Mouse (Mus musculus) left cerebral cortex, adult 8-10 months (tissue): ENCODE measurements around the gene Trim2. TPM values are rescaled to one million over a fixed set of nuclear protein-coding genes. Genes with fewer than 3 reads are reported as not detected.

ENCODE experiments used
- DNase-seq, 2 experiments: peaks; one replicate each; pipeline ENCODE4 v3.0.0; 2022; ENCODE audit warnings: low spot score in 2 of 2
- total RNA-seq, 4 experiments: library from RNA; stranded (reverse); gene quantifications; 2 replicates each; pipeline ENCODE4 v1.2.4; 2022

Gene Trim2
- total RNA-seq, 4 experiments from 2014 or later = 252 to 273 (median 260) TPM

- no peak for DNase-seq
These were observed 151.9 kb downstream of the Trim2 start for GRCm38 (mm10) chr3:84154721-84155141.

GRCm38 (mm10) chr3:84149831-84150230 is 156.8 kb downstream of the Trim2 start:
- DNase-seq = no peak

- DNase-seq = no peak
These were observed 165.7 kb downstream of the Trim2 start for GRCm38 (mm10) chr3:84140947-84141346.

- no peak for DNase-seq
These were observed 170.2 kb downstream of the Trim2 start for GRCm38 (mm10) chr3:84136509-84136908.

DNA sequence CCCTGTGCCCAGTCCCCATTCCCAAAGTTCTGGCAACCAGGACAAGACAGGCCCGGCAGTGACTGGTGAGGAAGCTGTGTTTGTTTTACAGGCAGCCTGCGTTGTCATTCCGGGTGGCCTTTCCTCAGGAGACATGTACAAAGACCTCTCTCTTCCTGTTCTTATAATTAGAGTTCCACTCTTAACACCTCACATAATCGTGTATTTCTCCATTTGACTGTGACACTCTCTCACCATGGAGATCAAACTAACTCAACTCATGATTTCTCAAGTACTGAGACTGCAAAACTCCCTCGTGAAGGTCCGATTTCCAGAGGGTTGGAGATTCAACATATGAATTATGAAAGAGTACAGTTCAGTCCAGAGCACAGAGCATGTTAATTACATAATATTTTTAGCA is 170.7 kb downstream of the Trim2 start:
- DNase-seq = no peak

GRCm38 (mm10) chr3:84135387-84135786 is 171.3 kb downstream of the Trim2 start:
- DNase-seq = no peak

- no peak for DNase-seq
These were observed 175.3 kb downstream of the Trim2 start for GRCm38 (mm10) chr3:84131369-84131768.

DNA sequence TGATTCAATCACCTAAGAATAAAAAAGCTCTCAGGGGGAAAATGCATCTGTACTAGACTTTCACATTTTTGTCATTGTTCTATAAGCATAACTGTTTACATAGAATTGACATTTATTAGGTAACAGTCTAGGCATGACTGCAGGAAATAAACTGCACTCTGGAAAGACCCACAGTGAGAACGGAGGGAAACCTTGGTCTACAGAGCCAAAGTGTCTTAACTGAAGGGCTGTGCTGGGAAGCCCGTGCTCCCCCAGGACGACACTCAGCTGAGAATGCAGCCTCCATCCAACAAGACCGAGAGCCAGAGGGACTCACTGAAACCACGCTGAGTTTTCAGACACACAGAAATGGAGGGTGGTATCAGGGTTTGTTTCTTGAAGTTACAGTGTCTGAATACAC is 175.9 kb downstream of the Trim2 start:
- DNase-seq = no peak

DNA sequence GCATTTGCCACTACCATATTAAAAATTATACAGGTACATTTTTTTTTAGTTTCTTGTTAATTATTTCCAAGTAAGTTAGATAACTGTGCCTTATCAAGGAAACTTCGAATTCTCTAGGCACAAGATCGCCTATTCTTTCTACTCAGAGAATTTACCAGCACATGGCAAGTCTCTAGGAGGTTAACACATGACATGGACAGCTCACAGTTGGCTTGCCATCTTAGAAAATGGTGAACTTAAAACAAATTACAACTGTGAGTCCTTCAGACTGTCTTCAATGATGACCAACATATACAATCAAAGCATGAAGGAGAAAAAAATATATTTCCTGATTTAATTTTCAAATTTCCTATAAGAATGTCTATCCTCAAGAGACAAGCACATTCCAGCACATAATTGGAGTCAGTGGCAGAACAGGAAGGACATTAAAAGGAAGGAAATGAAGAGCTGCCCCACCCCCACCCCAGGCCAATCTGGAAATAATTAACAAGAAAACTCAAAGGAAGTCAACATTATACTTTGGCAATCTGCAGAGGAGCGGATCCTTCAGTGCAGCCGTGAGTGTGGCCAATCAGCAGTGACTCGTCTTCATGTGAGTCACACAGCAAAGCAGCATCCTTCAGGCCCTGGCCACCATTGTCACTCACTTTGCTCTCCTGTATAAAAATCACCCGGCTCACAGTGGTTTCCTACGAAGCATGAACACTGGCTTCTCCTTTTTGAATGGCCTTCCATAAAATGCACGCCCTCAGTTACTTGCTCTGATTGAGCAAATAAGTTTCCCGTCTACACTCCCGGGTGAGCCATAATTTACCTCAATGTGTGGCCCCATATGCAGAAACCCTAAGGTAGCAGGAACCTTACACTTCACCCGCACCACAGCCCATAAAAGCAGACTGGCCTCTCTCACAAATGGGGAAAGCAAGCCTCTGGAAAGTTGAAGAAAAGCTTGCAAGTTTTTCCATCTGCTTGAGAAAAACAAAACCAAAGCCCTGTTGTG is 177.5 kb downstream of the Trim2 start:
- DNase-seq = no peak

DNA sequence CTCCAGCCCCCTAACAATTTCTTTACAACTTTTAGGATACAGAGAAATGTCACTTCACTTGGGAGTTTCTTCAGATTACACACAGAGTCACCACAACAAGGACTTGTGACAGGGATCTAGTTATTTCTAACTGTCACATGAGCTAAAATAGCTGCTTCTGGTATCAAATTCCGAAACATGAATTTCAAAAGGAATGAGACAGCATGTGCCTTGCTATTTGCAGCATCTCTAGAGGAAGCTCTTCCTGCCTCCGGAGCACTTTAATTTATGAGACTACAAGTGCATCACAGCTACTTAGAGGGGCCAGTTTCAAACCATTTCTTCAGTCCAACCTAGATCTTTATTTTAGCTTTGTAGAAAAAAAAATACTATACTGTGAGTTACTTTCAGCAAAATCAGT is 179.2 kb downstream of the Trim2 start:
- no peak for DNase-seq

DNA sequence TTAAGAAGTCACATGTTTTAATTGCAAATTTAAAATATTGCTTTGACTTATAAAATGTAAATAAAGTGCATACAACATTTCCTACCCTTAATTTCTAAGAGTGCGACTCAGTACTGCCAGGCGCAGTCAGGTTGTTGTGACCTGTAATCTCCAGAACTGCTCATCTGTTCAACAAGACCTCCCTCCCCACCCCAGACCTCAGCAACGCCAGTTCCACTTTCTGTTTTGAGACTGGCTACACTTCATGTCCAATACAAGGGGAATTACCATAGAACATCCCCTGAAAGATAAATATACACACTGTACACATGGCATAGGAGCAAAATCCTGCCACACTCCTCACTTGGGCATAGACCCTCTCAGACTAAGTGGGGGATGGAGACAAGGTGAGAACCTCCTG is 180.0 kb downstream of the Trim2 start:
- no peak for DNase-seq

- no peak for DNase-seq
These were observed 180.9 kb downstream of the Trim2 start for GRCm38 (mm10) chr3:84125704-84126289.

DNA sequence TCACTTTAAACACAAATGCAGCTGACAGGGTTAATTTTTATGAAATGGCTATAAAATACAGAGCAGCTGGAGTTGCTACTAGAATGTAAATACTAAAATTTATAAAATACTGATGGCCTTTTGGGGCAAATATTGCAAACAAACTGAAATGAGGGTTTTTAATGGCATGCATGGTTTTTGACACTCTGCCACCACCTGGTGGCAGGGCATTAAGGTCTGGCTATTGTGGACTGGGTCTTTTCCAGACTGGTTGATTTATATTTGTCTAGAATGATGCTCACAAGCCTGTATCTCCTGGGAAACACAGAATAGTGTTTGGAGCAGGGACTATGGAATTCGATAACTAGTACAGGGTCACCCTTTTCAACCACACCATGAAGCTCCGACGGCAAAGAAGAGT is 183.2 kb downstream of the Trim2 start:
- no peak for DNase-seq

GRCm38 (mm10) chr3:84118718-84119117 is 188.0 kb downstream of the Trim2 start:
- DNase-seq = no peak

DNA sequence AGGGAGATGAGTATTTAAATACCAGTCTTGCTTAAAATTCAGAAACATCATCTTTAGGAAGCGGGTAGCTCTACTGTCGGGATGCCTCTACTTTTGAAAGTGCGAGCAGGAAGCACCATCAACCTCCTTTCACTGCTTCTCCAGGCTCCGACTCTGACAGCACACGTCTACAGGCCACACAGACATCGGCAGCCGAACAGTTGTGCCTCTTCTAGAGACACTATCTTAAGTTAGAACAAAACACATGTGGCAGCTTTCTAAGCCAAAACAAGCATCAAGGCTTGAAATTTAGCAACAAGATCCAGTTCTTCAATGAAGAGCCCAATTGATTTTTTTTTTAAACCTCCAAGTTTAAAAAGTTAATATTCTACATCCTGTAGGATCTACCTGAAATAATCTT is 188.5 kb downstream of the Trim2 start:
- DNase-seq = no peak

Other genes with a start within 250 kb of the Trim2 start
- 1 to 10 TPM in 3 of 4 experiments, under 1 TPM in 1; 0.66 to 2.3 (median 1.4) TPM for gene Mnd1, start 151.1 kb downstream of the Trim2 start, total RNA-seq
- gene Gm6525, start 132.8 kb downstream of the Trim2 start, total RNA-seq = not detected
- gene Fhdc1, start 173.6 kb upstream of the Trim2 start, total RNA-seq = 1 to 10 TPM; 4.1 to 6.3 (median 5.1) TPM